Mouse (Mus musculus) T-helper 17 cell (primary cell): ENCODE measurements around the gene Mrpl58.
"Not testable (repeated sequence)": the region's sequence is repeated elsewhere in the genome, so short reads cannot be mapped to it uniquely, and the experiment has no call there.

ENCODE experiments used
- in situ Hi-C, 2 experiments: fragments of 300-600 bp; cut with MboI, MseI; formaldehyde crosslinking; loops; 1 replicate in 1 of 2; 2 replicates in 1 of 2; pipeline ENCODE4 v1.15.1; 2025; ENCODE audit warnings: high pct_unique_total_duplicates in 2 of 2

The Mrpl58 gene

DNA sequence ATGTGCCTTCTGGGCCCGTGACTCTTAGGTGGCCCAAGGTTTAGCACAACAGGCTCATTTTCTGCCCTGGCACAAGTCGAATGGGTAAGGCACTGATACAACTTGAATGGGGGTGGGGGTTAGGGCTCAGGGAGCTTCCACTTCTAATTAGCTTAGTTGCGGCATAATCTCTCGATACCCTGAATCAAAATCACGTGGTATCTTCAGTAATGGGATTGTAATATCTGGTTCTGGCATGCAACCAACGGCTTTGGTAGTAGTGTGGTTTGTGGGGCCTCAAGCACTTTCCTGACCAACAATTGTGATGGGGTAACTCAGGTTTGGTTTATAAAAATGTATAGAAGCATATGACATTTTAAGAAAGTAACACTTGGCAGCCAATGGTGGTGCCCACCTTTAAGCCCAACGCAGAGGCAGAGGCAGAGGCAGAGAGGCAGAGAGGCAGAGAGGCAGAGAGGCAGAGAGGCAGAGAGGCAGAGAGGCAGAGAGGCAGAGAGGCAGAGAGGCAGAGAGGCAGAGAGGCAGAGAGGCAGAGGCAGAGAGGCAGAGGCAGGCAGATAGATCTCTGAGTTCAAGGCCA is 48.8 kb downstream of the Mrpl58 start:
- in situ Hi-C loops, result no loop called here

DNA sequence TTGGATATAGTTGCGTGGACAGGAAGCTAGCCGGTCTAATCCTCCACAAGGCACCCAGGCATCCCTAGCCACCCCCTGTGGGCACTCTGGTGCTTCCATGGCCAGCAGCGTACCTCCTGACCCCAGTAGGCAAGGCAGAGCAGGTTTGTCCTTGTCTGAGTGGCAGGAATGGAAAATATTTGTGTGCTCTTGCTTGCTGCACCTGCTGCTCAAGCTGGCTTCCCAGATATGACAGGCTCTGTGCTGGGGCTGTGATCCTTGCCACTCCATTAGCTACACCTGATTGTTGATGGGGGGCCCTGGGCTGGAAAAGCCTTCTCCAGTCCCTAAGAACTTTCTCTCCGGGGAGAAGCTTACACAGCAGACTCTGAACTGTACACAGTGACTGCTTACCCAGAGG is 49.8 kb downstream of the Mrpl58 start:
- in situ Hi-C loops, result no loop called here

DNA sequence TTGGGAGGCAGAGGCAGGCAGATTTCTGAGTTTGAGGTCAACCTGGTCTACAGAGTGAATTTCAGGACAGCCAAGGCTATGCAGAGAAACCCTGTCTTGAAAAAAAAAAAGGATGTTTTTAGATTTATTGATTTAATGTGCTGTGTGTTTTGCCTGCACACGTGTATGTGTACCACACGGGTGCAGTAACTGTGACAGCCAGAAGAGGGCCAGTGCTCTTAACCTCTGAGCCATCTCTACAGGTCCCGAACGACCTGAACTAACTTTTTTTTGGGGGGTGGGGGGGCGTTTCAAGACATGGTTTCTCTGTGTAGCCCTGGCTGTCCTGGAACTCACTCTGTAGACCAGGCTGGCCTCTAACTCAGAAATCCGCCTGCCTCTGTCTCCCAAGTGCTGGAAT is 51.3 kb downstream of the Mrpl58 start:
- in situ Hi-C loops, result not testable (repeated sequence)

DNA sequence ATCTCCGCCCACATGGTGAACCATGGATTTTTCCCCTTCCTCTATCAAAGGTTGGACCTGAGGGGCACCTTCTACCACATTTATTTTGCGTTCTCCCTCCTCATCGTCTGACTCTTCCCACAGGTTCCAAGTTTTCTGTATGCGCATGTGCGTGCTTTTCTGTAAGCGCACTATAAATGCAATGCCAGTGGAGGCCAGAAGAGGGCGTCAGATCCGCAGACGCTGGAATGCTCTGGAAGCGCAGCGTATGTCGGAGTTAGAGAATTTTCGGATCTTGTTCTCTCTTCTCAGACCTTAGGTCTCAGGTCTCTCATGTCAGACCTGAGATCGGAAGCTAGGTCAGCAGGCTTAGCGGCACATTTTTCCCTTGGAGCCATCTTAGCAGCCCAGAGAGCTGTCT is 52.1 kb downstream of the Mrpl58 start:
- in situ Hi-C loops, result no loop called here

DNA sequence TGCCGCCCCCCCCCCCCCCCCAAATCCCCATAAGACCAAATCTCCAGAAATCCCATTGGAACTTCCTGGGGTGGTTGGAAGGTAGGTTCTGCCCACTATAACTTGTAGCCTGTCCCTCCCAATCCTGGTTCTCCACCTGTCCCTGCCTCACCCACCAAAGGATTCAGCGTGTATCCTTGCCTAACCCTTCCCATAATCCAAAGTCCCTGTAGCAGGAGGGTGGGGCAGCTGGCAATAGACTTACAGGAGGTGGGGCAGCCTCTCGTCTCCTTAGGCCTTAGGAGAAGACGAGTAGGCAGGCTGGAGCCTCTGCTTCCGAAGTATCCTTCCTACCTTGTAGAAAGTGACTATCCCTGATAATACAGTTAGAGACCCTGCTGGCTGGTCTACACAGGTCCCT is 52.6 kb downstream of the Mrpl58 start:
- in situ Hi-C loops, result no loop called here

DNA sequence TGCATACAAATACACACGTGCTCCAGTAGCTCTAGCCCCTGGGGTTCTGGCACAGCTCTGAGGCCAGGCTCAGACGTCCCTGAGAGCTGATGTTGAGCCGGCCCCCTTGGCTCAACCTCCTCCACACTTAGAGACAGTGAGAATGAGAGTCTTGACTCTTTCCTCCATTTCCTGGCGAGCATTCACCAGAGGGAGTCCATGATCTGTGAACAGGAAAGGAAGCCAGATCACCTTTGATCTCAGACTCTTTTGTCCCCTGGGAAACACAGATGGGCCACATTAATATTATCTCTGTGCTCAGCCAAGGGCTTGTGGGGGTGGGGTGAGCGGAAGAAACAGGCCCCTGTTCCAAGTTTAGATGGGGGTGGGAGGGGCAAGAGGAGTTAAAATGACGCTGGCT is 53.9 kb downstream of the Mrpl58 start:
- in situ Hi-C loops, result no loop called here

DNA sequence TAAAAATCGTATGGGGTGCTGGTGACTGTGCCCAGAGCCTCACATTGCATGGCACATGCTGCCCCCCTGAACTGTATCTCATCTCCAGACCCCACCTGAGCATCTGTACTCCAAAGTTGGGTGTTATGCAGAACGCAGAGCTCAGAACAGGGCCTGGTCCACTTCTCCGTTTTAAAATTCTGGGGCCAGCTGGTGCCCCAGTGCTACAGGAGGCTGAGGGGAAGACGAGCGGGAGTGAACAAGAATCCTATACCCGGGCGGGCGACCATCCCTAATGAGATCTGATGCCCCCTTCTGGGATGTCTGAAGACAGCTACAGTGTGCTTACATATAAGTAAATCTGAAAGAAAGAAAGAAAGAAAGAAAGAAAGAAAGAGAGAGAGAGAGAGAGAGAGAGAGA is 57.4 kb downstream of the Mrpl58 start:
- in situ Hi-C loops, result no loop called here

DNA sequence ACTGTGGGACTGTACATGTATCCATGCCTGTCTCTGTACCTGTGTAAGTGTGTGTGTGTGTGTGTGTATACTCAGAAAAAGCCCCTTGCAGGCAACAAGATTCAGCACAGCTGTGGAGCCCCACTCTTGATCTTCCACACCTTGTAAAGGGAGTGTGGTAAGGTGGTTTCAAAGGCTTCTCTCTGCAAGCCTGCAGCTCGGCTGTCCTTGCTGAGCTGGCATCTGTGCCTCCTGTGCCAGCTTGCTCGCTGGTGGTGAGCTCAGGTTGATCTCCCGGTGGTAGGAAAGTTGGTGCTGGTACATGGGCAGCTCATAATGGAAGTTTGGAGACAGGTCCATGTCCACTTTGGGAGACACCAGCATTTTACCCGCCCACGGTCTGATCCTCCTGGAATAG is 58.3 kb downstream of the Mrpl58 start:
- in situ Hi-C loops, result no loop called here
